Mouse (Mus musculus) mammary gland, adult 2 months (tissue): ENCODE results near the gene Metap1d. TPM values are rescaled to one million over a fixed set of nuclear protein-coding genes. Genes with fewer than 3 reads are reported as not detected.

Experiments
- polyA plus RNA-seq: library from polyadenylated mRNA; depleted of rRNA; stranded (reverse); fragments of >200 nt; gene quantifications from 2 replicates; pipeline ENCODE4 v1.2.3, GENCODE M21; 2012; ENCODE audit warnings: low replicate concordance; rRNA removed

The Metap1d gene
- 13.3 and 30.3 TPM in 2 replicates for polyA plus RNA-seq

GRCm38 (mm10) chr2:71453161-71453916, at the start of gene Metap1d:
TSS of gene Metap1d (plus strand) at chr2:71453276.

GRCm38 (mm10) chr2:71528014-71528713, 75.1 kb downstream of the Metap1d start, which contains the start of gene Dlx1:
TSS of gene Dlx1 (plus strand) at chr2:71528113.

GRCm38 (mm10) chr2:71546640-71547071, 93.6 kb downstream of the Metap1d start, which contains the start of gene Dlx2:
TSS of gene Dlx2 (minus strand) at chr2:71546754.

Other genes with a start within 250 kb of the Metap1d start
- 8.4 and 22.7 TPM in 2 replicates for gene Dync1i2, start 241.6 kb upstream of the Metap1d start, polyA plus RNA-seq
- gene Slc25a12, start 85.5 kb upstream of the Metap1d start, polyA plus RNA-seq, result 21.3 and 66.8 TPM in 2 replicates
- gene Hat1, start 64.3 kb upstream of the Metap1d start, polyA plus RNA-seq, result 2.1 and 5.3 TPM in 2 replicates
- gene Dlx1, start 74.8 kb downstream of the Metap1d start, polyA plus RNA-seq, result not detected in 2 replicates
- 0.09 TPM in 1 of 2 replicates, not detected in the other for gene Dlx2, start 93.5 kb downstream of the Metap1d start, polyA plus RNA-seq